Mouse (Mus musculus) MEL-GATA-1-ER (cell line): ENCODE data around the gene Rsl24d1.
"Not testable (repeated sequence)": the region's sequence is repeated elsewhere in the genome, so short reads cannot be mapped to it uniquely, and the experiment has no call there.

ENCODE experiments used
- DNase-seq: peaks from one replicate; pipeline ENCODE4 v3.0.0-alpha.2; 2012; ENCODE audit warnings: low read depth; ENCODE audit errors: extremely low read depth

The Rsl24d1 gene

GRCm38 (mm10) chr9:73101536-73101935 lies 11.7 kb upstream of the Rsl24d1 start, which contains the start of gene Khdc3:
TSS of gene Khdc3 (plus strand) at chr9:73101836.
- DNase-seq = no peak

GRCm38 (mm10) chr9:73102181-73102580 lies 11.0 kb upstream of the Rsl24d1 start, which contains the start of gene Gm20509:
TSS of gene Gm20509 (plus strand) at chr9:73102470.
- DNase-seq = no peak

- no peak for DNase-seq
Measured at GRCm38 (mm10) chr9:73103159-73103879, 9.9 kb upstream of the Rsl24d1 start.

- no peak for DNase-seq
Measured at GRCm38 (mm10) chr9:73103880-73104198, 9.4 kb upstream of the Rsl24d1 start.

- no peak for DNase-seq
Measured at GRCm38 (mm10) chr9:73105141-73105540, 8.1 kb upstream of the Rsl24d1 start.

GRCm38 (mm10) chr9:73105771-73106170 lies 7.5 kb upstream of the Rsl24d1 start:
- no peak for DNase-seq

- DNase-seq = not testable (repeated sequence)
Measured at GRCm38 (mm10) chr9:73116704-73117103, 3.5 kb downstream of the Rsl24d1 start.

- no peak for DNase-seq
Measured at GRCm38 (mm10) chr9:73118012-73118411, 4.8 kb downstream of the Rsl24d1 start.

- DNase-seq = no peak
Measured at GRCm38 (mm10) chr9:73121735-73122134, 8.5 kb downstream of the Rsl24d1 start.

- no peak for DNase-seq
Measured at GRCm38 (mm10) chr9:73125043-73125570, 11.9 kb downstream of the Rsl24d1 start.

- no peak for DNase-seq
Measured at GRCm38 (mm10) chr9:73127457-73127856, 14.2 kb downstream of the Rsl24d1 start.

GRCm38 (mm10) chr9:73129875-73130274 lies 16.6 kb downstream of the Rsl24d1 start:
- no peak for DNase-seq

- DNase-seq = no peak
Measured at GRCm38 (mm10) chr9:73130529-73130928, 17.3 kb downstream of the Rsl24d1 start.

GRCm38 (mm10) chr9:73137341-73137886 lies 24.2 kb downstream of the Rsl24d1 start:
- DNase-seq = no peak

- no peak for DNase-seq
Measured at GRCm38 (mm10) chr9:73154347-73154746, 41.1 kb downstream of the Rsl24d1 start.

- no peak for DNase-seq
Measured at GRCm38 (mm10) chr9:73157968-73158367, 44.7 kb downstream of the Rsl24d1 start.

- peak; percentile 50 for DNase-seq
Measured at GRCm38 (mm10) chr9:73159265-73159664, 46.0 kb downstream of the Rsl24d1 start.

GRCm38 (mm10) chr9:73162571-73163333 lies 49.5 kb downstream of the Rsl24d1 start:
- peak; percentile 72 for DNase-seq

- DNase-seq = no peak
Measured at GRCm38 (mm10) chr9:73165631-73166030, 52.4 kb downstream of the Rsl24d1 start.
